Mouse (Mus musculus) CH12F3 (cell line): ENCODE measurements around the gene Mcf2l.

ENCODE experiments used
- in situ Hi-C: fragments of 300-500 bp; cut with MboI; formaldehyde crosslinking; loops from 2 replicates; pipeline ENCODE4 v1.14.3; 2020; ENCODE audit warnings: low sequenced_read_pairs

Mcf2l gene

GRCm38 (mm10) chr8:13057351-13057750 lies 183.7 kb downstream of the Mcf2l start:
- in situ Hi-C loops = no loop called here

DNA sequence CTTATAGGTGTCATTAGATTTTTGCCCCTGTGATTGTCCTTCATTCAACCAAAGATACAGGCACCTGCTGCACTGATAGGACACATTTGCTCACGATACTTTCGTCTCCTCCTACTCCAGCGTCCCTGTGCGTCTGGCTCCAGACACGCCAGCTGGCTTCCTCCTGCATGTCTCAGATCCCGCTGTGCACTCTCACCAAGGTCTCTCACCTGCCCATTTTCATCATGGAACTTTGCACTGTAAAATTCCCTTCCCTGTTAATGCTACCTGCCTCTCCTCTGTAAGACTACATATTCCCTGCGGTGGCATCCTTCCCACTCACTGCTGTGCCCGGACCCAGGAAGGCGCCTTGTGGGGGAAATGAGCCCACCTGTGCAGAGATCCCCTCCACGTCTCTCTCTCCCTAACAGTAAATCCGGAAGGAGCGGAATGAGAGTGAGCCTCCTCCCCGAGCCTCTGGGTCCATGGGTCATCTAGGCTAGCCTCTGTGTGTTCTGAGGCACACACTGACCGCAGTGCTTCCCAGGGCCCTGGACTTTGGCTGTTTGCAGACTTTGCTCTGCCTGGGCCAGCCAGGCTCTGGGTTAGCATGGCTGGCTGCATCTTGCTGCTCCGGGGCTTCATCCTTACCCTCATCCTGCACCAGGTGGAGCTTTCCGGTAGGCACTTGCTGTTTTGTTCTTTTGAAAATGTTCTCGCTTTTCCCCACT lies 187.0 kb downstream of the Mcf2l start, which contains the start of gene Proz:
TSS of gene Proz (plus strand) at position 474 of the 710 bp plus-strand sequence.
- in situ Hi-C loops = no loop called here

- in situ Hi-C loops = no loop called here
Measured at GRCm38 (mm10) chr8:13063112-13063511, 189.5 kb downstream of the Mcf2l start.
